Mouse (Mus musculus) limb, embryonic 14.5 days (tissue): Measurements from ENCODE around the gene Tmem151b. TPM values are rescaled to one million over a fixed set of nuclear protein-coding genes. Genes with fewer than 3 reads are reported as not detected.

Experiments used
- ATAC-seq: fragments of 200-750 bp; cut with Nextera tagmentation; 2 replicates; pipeline ENCODE4 v1.8.0; 2017; ENCODE audit warnings: low read depth, moderate number of reproducible peaks, moderate TSS enrichment; ENCODE audit not compliant: low FRiP score
- DNase-seq: peaks from one replicate; pipeline ENCODE4 v3.0.0-alpha.2; 2015; ENCODE audit warnings: low spot score
- H3K27ac ChIP-seq: fragments of 300-500 bp; sonication (generic); replicated peaks from 2 replicates; pipeline ENCODE4 v1.5.1; 2014; ENCODE audit warnings: low read depth, mild to moderate bottlenecking, low read length, moderate library complexity, mixed read lengths
- H3K27me3 ChIP-seq: fragments of 300-500 bp; sonication (generic); 2 replicates; pipeline ENCODE4 v1.6.1; 2014; ENCODE audit warnings: low read length, mixed read lengths; ENCODE audit not compliant: control insufficient read depth, insufficient read depth
- H3K36me3 ChIP-seq: fragments of 300-500 bp; sonication (generic); 2 replicates; pipeline ENCODE4 v1.6.1; 2014; ENCODE audit warnings: mild to moderate bottlenecking, low read length, moderate library complexity, mixed read lengths; ENCODE audit not compliant: control insufficient read depth, insufficient read depth
- H3K4me1 ChIP-seq: fragments of 300-500 bp; sonication (generic); 2 replicates; pipeline ENCODE4 v1.6.1; 2014; ENCODE audit warnings: antibody characterized with exemption, low read length, mixed read lengths; ENCODE audit not compliant: control insufficient read depth, insufficient read depth
- H3K4me2 ChIP-seq: fragments of 300-500 bp; sonication (generic); replicated peaks from 2 replicates; pipeline ENCODE4 v1.6.1; 2014; ENCODE audit warnings: low read depth, mild to moderate bottlenecking, low read length, moderate library complexity; ENCODE audit not compliant: severe bottlenecking
- H3K4me3 ChIP-seq: fragments of 300-500 bp; sonication (generic); replicated peaks from 2 replicates; pipeline ENCODE4 v1.5.1; 2014; ENCODE audit warnings: low read length
- H3K9ac ChIP-seq: fragments of 300-500 bp; sonication (generic); 2 replicates; pipeline ENCODE4 v1.6.1; 2014; ENCODE audit warnings: mild to moderate bottlenecking, low read depth, low read length, moderate library complexity; ENCODE audit not compliant: severe bottlenecking
- H3K9me3 ChIP-seq: fragments of 300-500 bp; sonication (generic); 2 replicates; pipeline ENCODE4 v1.6.1; 2016; ENCODE audit warnings: low read length; ENCODE audit not compliant: control insufficient read depth
- POLR2A ChIP-seq: fragments of 200-500 bp; IDR thresholded peaks from 2 replicates; pipeline ENCODE4 v1.8.0; 2012; ENCODE audit warnings: inconsistent platforms, mild to moderate bottlenecking, moderate library complexity, borderline replicate concordance; ENCODE audit not compliant: insufficient read depth, insufficient read length; ENCODE audit errors: extremely low read depth
- WGBS: fragments of 180-500 bp; shearing (Covaris S2); extraction: QIAGEN DNeasy Blood & Tissue Kit; methylation state at CpG from one replicate; pipeline ENCODE4 v1.1.7; 2014; 5-methylcytosine and 5-hydroxymethylcytosine counted together
- polyA plus RNA-seq, 2 experiments: library from polyadenylated mRNA; depleted of rRNA in 1 of 2; stranded (reverse) in 1 of 2; unstranded in 1 of 2; fragments of >200 nt; fragmentation: Nextera tagmentation in 1 of 2; extraction: Ambion mirVana in 1 of 2; gene quantifications; 2 replicates each; pipeline versions ENCODE4 v1.2.1 to v1.2.3; 2012 to 2014

Tmem151b gene
- polyA plus RNA-seq, 2 experiments: 2.9 to 6.1 TPM

- DNase-seq: peak; percentile 94
- peak; percentile 85 for ATAC-seq
Measured at GRCm38 (mm10) chr17:45573087-45573779, 23.8 kb upstream of the Tmem151b start, which contains the start of gene Hsp90ab1. Hsp90ab1 (minus strand) TSS chr17:45573271.

DNA sequence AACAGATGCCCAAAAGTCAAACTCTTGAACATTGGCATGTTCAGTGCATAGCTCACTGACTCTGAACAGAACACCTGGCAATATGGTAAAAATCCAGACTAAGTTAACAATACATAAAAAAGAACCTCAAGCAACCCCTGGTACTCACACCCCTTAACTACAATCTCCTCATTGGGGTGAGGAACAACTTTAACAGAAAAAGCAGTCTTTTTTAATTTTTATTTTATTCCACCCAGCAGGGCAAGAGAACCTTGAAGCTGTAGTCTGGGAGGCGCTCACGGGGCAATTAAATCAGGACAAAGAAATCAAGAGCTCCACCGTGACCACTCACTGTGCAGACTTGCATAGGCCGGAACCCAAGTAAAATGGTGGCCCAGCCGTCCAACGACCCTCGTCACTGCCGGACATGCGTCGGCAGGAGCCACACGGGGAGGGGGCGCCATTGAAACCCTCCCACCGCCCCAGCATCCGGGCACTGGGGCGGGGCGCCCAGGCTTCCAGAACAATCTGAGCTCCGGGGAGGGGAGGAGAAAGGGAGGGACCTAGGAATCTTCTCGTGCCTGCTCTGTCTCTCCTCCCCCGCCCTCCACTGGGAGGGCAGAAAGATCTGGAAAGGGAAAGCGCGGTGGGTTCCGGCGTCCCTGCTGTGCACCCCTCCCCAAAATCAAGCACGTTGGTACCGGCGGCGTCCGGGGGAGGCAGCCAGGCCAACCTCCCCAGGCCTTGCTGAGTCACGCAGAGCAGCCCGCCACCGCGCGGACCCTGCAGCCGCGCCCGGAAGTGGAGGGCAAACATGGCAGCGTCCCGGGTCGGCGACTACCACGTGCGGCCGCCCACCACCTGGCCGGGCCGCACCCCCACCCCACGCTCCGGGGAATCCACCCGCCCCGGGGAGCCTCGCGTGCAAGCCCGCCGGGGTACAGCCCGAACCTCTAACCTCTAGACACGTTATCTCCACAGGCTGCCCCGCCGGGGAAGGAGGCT lies 22.9 kb upstream of the Tmem151b start:
- Histone ChIP-seq H3K4me3 (peak overlapping the region; percentile 96), H3K27me3 (no peaks in the 10 kb centered on the region), H3K9ac (peak overlapping the region; percentile 98), H3K36me3 (peaks cover 49% of the 10 kb centered on the region), H3K4me1 (peaks cover 10% of the 10 kb centered on the region), H3K9me3 (no peaks in the 10 kb centered on the region), H3K4me2 (peak overlapping the region; percentile 73), H3K27ac (peak overlapping the region; percentile 97)
- under 1% methylated on average over 38 of the region's 57 CpGs for WGBS
- ATAC-seq (peak; percentile 41), DNase-seq (peak; percentile 91)
- no peak for TF ChIP-seq POLR2A

More at GRCm38 (mm10) chr17:45573087-45573779, 23.8 kb upstream of the Tmem151b start, which contains the start of gene Hsp90ab1:
- Histone ChIP-seq H3K4me3 (peak within 1 kb of the TSS; percentile 96), H3K27ac (peak within 1 kb of the TSS; percentile 97), H3K36me3 (peaks cover 40% of the 10 kb centered on the region), H3K4me2 (peak within 1 kb of the TSS; percentile 73), H3K27me3 (no peaks in the 10 kb centered on the region), H3K4me1 (peaks cover 10% of the 10 kb centered on the region), H3K9me3 (no peaks in the 10 kb centered on the region), H3K9ac (peak within 1 kb of the TSS; percentile 98)
- 3% methylated on average over 41 of the region's 41 CpGs for WGBS
- TF ChIP-seq POLR2A: peak; percentile 98

GRCm38 (mm10) chr17:45569999-45570398 lies 20.5 kb upstream of the Tmem151b start:
- H3K27me3 ChIP-seq: no peaks in the 10 kb centered on the region
- WGBS: 84% methylated on average over 4 of the region's 4 CpGs
- ATAC-seq (no peak), DNase-seq (no peak)
- H3K4me3 ChIP-seq: no peak overlapping the region
- H3K4me2 ChIP-seq: no peak overlapping the region
- no peak overlapping the region for H3K27ac ChIP-seq
- H3K4me1 ChIP-seq: peaks cover 17% of the 10 kb centered on the region
- no peak for TF ChIP-seq POLR2A
- no peaks in the 10 kb centered on the region for H3K9me3 ChIP-seq
- no peak overlapping the region for H3K9ac ChIP-seq
- peaks cover 64% of the 10 kb centered on the region for H3K36me3 ChIP-seq

- H3K4me2 ChIP-seq: no peak overlapping the region
- 83% methylated on average over 12 of the region's 12 CpGs for WGBS
- no peak overlapping the region for H3K4me3 ChIP-seq
- H3K4me1 ChIP-seq: peaks cover 18% of the 10 kb centered on the region; the same call in 1 of the 2 replicates
- H3K9me3 ChIP-seq: no peaks in the 10 kb centered on the region
- H3K27ac ChIP-seq: no peak overlapping the region
- ATAC-seq (no peak), DNase-seq (no peak)
- peaks cover 64% of the 10 kb centered on the region for H3K36me3 ChIP-seq
- no peak overlapping the region for H3K9ac ChIP-seq
- H3K27me3 ChIP-seq: no peaks in the 10 kb centered on the region
- TF ChIP-seq POLR2A: no peak
Measured at GRCm38 (mm10) chr17:45568990-45569389, 19.5 kb upstream of the Tmem151b start.

GRCm38 (mm10) chr17:45567162-45567601 lies 17.7 kb upstream of the Tmem151b start:
- 37% methylated on average over 4 of the region's 4 CpGs for WGBS
- Histone ChIP-seq H3K9ac (no peak overlapping the region), H3K36me3 (peaks cover 63% of the 10 kb centered on the region), H3K4me3 (no peak overlapping the region), H3K9me3 (no peaks in the 10 kb centered on the region), H3K4me1 (peaks cover 18% of the 10 kb centered on the region; the same call in 1 of the 2 replicates), H3K27me3 (no peaks in the 10 kb centered on the region), H3K27ac (no peak overlapping the region), H3K4me2 (0 out of 2 replicates have a peak overlapping the region, but pooled peaks have one; percentile 7)
- ATAC-seq (no peak), DNase-seq (no peak)
- TF ChIP-seq POLR2A: no peak
